Mouse (Mus musculus) monocyte, adult 2 months (primary cell): Measurements from ENCODE around the gene Socs7.

Experiments
- DNase-seq, 2 experiments: peaks; one replicate each; pipeline ENCODE4 v3.0.0; 2022; ENCODE audit warnings: low spot score in 2 of 2, low read depth in 1 of 2

Gene Socs7

DNA sequence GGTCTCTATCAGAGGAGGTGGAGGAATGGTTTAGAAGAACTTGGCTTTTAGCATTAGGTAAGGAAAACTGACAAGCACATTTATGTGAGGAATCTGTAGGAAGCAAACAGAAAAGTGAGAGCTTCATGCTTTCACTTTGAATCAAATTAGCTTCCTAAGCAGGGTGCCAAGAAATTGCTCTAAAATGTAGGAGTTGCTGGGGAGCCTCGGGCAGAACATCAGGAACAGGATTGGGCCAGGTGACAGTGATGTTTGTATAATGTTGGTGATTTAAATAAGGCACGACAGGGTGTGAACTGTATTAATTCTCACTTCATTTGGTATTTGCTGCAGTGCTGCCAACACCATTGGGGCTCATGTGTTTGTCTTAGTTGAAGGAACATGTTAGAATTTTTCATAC lies 21.4 kb downstream of the Socs7 start:
- no peak for DNase-seq

- no peak for DNase-seq
These were observed 25.5 kb downstream of the Socs7 start for GRCm38 (mm10) chr11:97387811-97388210.

DNA sequence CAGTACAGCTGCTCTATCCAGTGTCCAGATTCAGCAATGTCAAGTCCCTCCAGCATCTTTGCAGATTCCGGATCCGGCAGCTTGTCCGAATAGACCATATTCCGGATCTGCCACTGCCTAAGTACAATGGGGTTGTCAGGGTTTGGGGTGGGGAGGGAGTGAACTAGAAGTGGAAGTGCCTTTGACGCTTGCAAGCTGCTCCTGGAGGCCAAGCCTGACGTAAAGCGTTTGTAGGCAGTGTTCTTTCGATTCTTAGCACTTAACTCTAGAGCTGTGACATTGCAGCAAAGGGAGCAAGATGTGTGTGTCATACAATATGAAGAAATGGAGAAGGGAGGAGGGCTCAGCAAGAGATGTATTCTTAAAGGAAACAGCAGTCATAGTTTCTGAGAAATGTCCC lies 26.8 kb downstream of the Socs7 start:
- no peak for DNase-seq

DNA sequence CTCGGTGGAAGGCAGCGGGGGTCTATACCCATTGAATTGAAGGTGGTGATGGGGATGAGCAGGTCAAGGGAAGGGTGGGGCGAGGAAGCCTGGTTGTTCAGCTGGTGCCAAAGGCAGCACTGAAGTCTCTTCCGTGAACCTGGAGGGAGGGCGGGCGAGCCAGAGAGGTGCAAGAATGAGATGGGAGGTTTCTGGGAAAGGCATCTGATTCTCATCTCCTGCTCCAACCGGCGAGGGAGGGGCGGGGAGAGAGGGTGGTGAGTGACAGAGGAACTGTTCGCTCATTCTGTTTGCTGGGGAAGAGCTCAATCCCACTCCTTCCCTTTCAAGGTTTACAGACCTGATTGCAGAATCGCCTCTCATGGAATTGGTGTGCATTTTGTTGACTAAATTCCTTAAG lies 31.3 kb downstream of the Socs7 start:
- no peak for DNase-seq

DNA sequence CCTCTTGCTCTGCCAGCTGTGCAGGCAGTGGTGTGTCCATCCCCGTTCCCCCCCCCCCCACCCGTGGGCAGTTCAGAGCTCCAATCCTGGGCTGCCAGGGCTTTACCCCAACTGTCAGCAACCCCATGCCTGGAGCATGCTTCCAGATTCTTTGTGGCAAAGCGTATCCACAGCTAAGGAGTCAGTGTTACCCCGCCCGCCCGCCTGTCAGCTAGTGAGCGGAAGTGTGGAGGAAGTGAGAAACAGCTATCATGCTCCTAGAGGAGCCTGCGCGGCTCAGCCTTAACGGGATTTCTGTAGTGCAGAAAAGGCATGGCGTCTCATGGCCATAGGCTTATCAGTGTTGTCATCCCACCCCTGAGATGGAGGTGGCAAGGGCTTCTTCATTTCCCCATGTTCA lies 31.8 kb downstream of the Socs7 start:
- DNase-seq: no peak

- no peak for DNase-seq
These were observed 36.2 kb downstream of the Socs7 start for GRCm38 (mm10) chr11:97398506-97398905.

GRCm38 (mm10) chr11:97399958-97400710 lies 37.8 kb downstream of the Socs7 start:
- DNase-seq: peak; percentile 32 to 53

DNA sequence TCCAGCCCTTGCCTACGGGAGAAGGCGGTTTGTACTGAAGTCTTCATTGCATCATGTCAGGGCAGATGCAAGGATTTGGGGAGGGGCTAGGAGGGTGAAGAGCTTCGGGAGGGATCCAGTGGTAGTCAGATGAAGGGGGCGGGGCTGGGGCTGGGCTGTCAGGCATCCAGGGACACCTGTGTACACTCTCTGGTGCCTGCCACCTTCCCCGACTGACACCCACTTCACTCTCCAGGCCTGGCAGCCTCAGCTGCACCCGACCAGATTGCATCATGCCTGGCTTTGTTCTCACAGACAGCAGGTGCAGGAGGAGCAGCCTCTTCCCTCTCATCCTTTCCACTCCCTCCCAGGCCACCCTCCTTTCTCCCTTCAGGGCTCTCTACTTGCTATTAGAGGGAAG lies 38.7 kb downstream of the Socs7 start:
- DNase-seq: no peak

- DNase-seq: no peak
These were observed 39.5 kb downstream of the Socs7 start for GRCm38 (mm10) chr11:97401686-97402435.

- DNase-seq: no peak
These were observed 40.4 kb downstream of the Socs7 start for GRCm38 (mm10) chr11:97402746-97403145.

GRCm38 (mm10) chr11:97403614-97404183 lies 41.3 kb downstream of the Socs7 start:
- DNase-seq: no peak

GRCm38 (mm10) chr11:97404184-97404760 lies 41.9 kb downstream of the Socs7 start:
- no peak for DNase-seq

GRCm38 (mm10) chr11:97404761-97405190 lies 42.4 kb downstream of the Socs7 start:
- no peak for DNase-seq

GRCm38 (mm10) chr11:97406094-97406951 lies 44.0 kb downstream of the Socs7 start:
- no peak for DNase-seq

GRCm38 (mm10) chr11:97407456-97407855 lies 45.1 kb downstream of the Socs7 start:
- DNase-seq: no peak

DNA sequence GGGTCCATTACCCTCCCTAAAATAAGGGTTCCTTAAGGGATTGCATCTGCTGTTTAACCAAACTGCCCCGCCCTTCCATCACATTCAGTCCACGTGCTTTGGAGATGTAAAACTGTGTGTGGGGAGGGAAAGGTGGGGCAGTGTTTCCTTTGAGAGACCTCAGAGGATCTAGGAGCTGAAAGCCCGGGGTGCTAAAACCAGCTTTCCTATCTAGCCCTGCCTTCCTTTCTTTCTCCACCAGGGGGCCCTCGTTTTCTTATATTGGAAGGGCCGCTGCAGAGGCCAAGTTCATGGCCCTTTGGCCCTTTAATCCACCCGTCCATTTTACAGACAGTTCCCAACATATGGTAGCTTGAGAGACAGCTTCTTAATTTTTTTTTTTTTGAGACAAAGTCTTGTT lies 45.8 kb downstream of the Socs7 start:
- DNase-seq: peak in 1 of 2 experiments; percentile 64

DNA sequence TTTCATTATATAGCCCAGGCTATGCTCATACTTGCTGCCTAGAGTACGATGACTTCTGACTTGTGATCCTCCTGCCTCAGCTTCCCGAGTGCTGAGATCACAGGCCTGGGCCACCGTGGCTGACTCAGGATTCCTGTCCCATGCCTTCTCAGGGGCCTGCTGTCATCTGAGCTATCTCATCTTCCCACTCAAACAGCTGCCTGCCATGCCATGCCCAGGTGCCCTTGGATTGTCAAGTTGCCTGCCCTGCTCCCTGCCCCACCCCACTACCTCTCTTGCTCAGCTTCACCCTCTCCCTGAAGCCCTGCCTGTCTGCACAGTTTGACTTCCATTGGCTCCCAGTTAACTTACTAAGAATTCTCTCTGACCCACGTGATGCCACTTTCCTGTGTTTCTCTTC lies 48.6 kb downstream of the Socs7 start:
- no peak for DNase-seq

DNA sequence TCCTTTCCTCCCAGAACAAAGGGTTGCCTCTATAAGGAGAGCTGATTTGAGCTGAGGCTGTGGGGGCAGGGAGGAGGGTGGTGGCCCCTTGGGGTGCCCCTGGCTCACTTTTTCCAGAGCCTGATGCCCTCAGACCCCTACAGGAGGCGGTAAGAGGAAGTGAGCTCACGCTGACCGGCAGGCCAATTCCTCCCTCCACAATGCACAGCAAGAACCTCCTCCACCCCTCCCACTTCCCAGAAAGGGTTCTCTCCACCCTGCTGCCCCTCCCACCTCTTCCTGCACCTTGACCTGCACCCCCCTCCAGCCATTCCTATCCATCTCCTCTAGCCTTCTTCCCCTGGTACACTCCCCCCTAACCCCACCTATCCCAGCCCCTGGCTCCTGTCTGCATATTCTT lies 49.8 kb downstream of the Socs7 start:
- no peak for DNase-seq

GRCm38 (mm10) chr11:97412808-97413347 lies 50.5 kb downstream of the Socs7 start:
- no peak for DNase-seq

GRCm38 (mm10) chr11:97415330-97415711 lies 53.0 kb downstream of the Socs7 start, which contains the start of gene Arhgap23:
Gene Arhgap23, plus strand, starts transcription at chr11:97415533.
- no peak for DNase-seq
